Mouse (Mus musculus) megakaryocyte, embryonic 14.5 days (primary cell): ENCODE data around the gene Mef2c. TPM values are rescaled to one million over a fixed set of nuclear protein-coding genes. Genes with fewer than 3 reads are reported as not detected.

ENCODE experiments used
- H3K27me3 ChIP-seq: replicated peaks from 2 replicates; pipeline ENCODE3; 2012; ENCODE audit warnings: inconsistent platforms
- H3K36me3 ChIP-seq: replicated peaks from 2 replicates; pipeline ENCODE3; 2012; ENCODE audit warnings: low read length, inconsistent platforms, mixed read lengths
- H3K4me1 ChIP-seq: 2 replicates; pipeline ENCODE4 v1.6.1; 2012; ENCODE audit warnings: inconsistent platforms
- H3K4me3 ChIP-seq: replicated peaks from 2 replicates; pipeline ENCODE3; 2012; ENCODE audit warnings: moderate library complexity, mild to moderate bottlenecking, inconsistent platforms
- H3K9me3 ChIP-seq: 2 replicates; pipeline ENCODE4 v1.6.1; 2012; ENCODE audit warnings: inconsistent platforms
- FLI1 ChIP-seq: IDR thresholded peaks from 2 replicates; pipeline ENCODE4 v1.6.1; 2012; ENCODE audit warnings: low read length, inconsistent platforms, mixed read lengths
- GATA1 ChIP-seq: IDR thresholded peaks from 3 replicates; pipeline ENCODE4 v1.6.1; 2012; ENCODE audit warnings: mixed read lengths, low read length, inconsistent platforms, borderline replicate concordance
- polyA plus RNA-seq: library from polyadenylated mRNA; stranded (reverse); fragments of >175 nt; gene quantifications from 2 replicates; pipeline ENCODE4 v1.2.3, GENCODE M21; 2012; ENCODE audit warnings: low replicate concordance; ENCODE audit not compliant: insufficient read depth

Mef2c gene
- 27.1 and 31.6 TPM in 2 replicates for polyA plus RNA-seq

- peaks cover 11% of the 10 kb centered on the region; the same call in 1 of the 2 replicates for H3K4me1 ChIP-seq
- no peaks in the 10 kb centered on the region for H3K9me3 ChIP-seq
- TF ChIP-seq FLI1 (no peak), GATA1 (no peak)
- H3K36me3 ChIP-seq = no peaks in the 10 kb centered on the region
- no peaks in the 10 kb centered on the region for H3K27me3 ChIP-seq
- no peak within 1 kb of the TSS for H3K4me3 ChIP-seq
Observed at GRCm38 (mm10) chr13:83503919-83504318, at the start of gene Mef2c. Mef2c (plus strand) TSS chr13:83504034.

GRCm38 (mm10) chr13:83458729-83459128 lies 45.1 kb upstream of the Mef2c start:
- H3K27me3 ChIP-seq = no peaks in the 10 kb centered on the region
- 0 out of 2 replicates have a peak, but pooled peaks cover 3% of the 10 kb centered on the region for H3K9me3 ChIP-seq
- H3K4me3 ChIP-seq = no peak overlapping the region
- no peak for TF ChIP-seq FLI1
- TF ChIP-seq GATA1 = no peak
- H3K4me1 ChIP-seq = peaks cover 10% of the 10 kb centered on the region
- H3K36me3 ChIP-seq = no peaks in the 10 kb centered on the region

- H3K9me3 ChIP-seq = 0 out of 2 replicates have a peak, but pooled peaks cover 3% of the 10 kb centered on the region
- no peaks in the 10 kb centered on the region for H3K36me3 ChIP-seq
- peaks cover 10% of the 10 kb centered on the region for H3K4me1 ChIP-seq
- TF ChIP-seq GATA1 = no peak
- TF ChIP-seq FLI1 = no peak
- no peaks in the 10 kb centered on the region for H3K27me3 ChIP-seq
- no peak overlapping the region for H3K4me3 ChIP-seq
Observed at GRCm38 (mm10) chr13:83459600-83459999, 44.2 kb upstream of the Mef2c start.

- Histone ChIP-seq H3K9me3 (0 out of 2 replicates have a peak, but pooled peaks cover 3% of the 10 kb centered on the region), H3K4me1 (peaks cover 10% of the 10 kb centered on the region), H3K4me3 (no peak overlapping the region), H3K27me3 (no peaks in the 10 kb centered on the region), H3K36me3 (no peaks in the 10 kb centered on the region)
- no peak for TF ChIP-seq GATA1
Observed at GRCm38 (mm10) chr13:83460620-83461019, 43.2 kb upstream of the Mef2c start.

GRCm38 (mm10) chr13:83461556-83461955 lies 42.3 kb upstream of the Mef2c start:
- H3K27me3 ChIP-seq = no peaks in the 10 kb centered on the region
- TF ChIP-seq GATA1 (no peak), FLI1 (no peak)
- H3K9me3 ChIP-seq = 0 out of 2 replicates have a peak, but pooled peaks cover 3% of the 10 kb centered on the region
- no peaks in the 10 kb centered on the region for H3K36me3 ChIP-seq
- no peak overlapping the region for H3K4me3 ChIP-seq
- peaks cover 10% of the 10 kb centered on the region for H3K4me1 ChIP-seq

- TF ChIP-seq GATA1 (no peak), FLI1 (no peak)
- Histone ChIP-seq H3K4me3 (no peak overlapping the region), H3K36me3 (no peaks in the 10 kb centered on the region), H3K9me3 (no peaks in the 10 kb centered on the region), H3K27me3 (no peaks in the 10 kb centered on the region), H3K4me1 (peaks cover 11% of the 10 kb centered on the region; the same call in 1 of the 2 replicates)
Observed at GRCm38 (mm10) chr13:83466756-83467155, 37.1 kb upstream of the Mef2c start.

- Histone ChIP-seq H3K4me3 (no peak overlapping the region), H3K9me3 (no peaks in the 10 kb centered on the region), H3K36me3 (no peaks in the 10 kb centered on the region), H3K4me1 (peaks cover 15% of the 10 kb centered on the region; the same call in 1 of the 2 replicates), H3K27me3 (no peaks in the 10 kb centered on the region)
- TF ChIP-seq GATA1 = no peak
- TF ChIP-seq FLI1 = no peak
Observed at GRCm38 (mm10) chr13:83468794-83469193, 35.0 kb upstream of the Mef2c start.

- Histone ChIP-seq H3K9me3 (no peaks in the 10 kb centered on the region), H3K27me3 (no peaks in the 10 kb centered on the region), H3K4me1 (peaks cover 9% of the 10 kb centered on the region; the same call in 1 of the 2 replicates), H3K4me3 (no peak overlapping the region), H3K36me3 (no peaks in the 10 kb centered on the region)
- TF ChIP-seq GATA1 (no peak), FLI1 (no peak)
Observed at GRCm38 (mm10) chr13:83473755-83474154, 30.1 kb upstream of the Mef2c start.

GRCm38 (mm10) chr13:83480388-83480787 lies 23.4 kb upstream of the Mef2c start:
- H3K9me3 ChIP-seq = no peaks in the 10 kb centered on the region
- TF ChIP-seq FLI1 (no peak), GATA1 (no peak)
- H3K4me1 ChIP-seq = peaks cover 16% of the 10 kb centered on the region
- H3K36me3 ChIP-seq = no peaks in the 10 kb centered on the region
- no peaks in the 10 kb centered on the region for H3K27me3 ChIP-seq
- H3K4me3 ChIP-seq = no peak overlapping the region

GRCm38 (mm10) chr13:83481310-83481709 lies 22.5 kb upstream of the Mef2c start:
- H3K4me3 ChIP-seq = no peak overlapping the region
- H3K9me3 ChIP-seq = no peaks in the 10 kb centered on the region
- H3K27me3 ChIP-seq = no peaks in the 10 kb centered on the region
- no peak for TF ChIP-seq FLI1
- no peak for TF ChIP-seq GATA1
- H3K4me1 ChIP-seq = peaks cover 19% of the 10 kb centered on the region
- H3K36me3 ChIP-seq = no peaks in the 10 kb centered on the region
